Mouse (Mus musculus) spleen, postnatal 14 days (tissue): ENCODE data around the gene 9930104L06Rik.
"Not testable (repeated sequence)": the region's sequence is repeated elsewhere in the genome, so short reads cannot be mapped to it uniquely, and the experiment has no call there.

Source experiments
- DNase-seq, 2 experiments: peaks; one replicate each; pipeline ENCODE4 v3.0.0; 2021 to 2022; ENCODE audit warnings: low spot score in 2 of 2

9930104L06Rik gene

GRCm38 (mm10) chr4:124936613-124937471 is at the start of gene 9930104L06Rik:
9930104L06Rik (plus strand) TSS chr4:124937048.
- peak; percentile 82 to 92 for DNase-seq

- DNase-seq: no peak
Observed at GRCm38 (mm10) chr4:124888702-124889101, 48.1 kb upstream of the 9930104L06Rik start.

- no peak for DNase-seq
Observed at GRCm38 (mm10) chr4:124889935-124890334, 46.9 kb upstream of the 9930104L06Rik start.

GRCm38 (mm10) chr4:124890831-124891230 is 46.0 kb upstream of the 9930104L06Rik start:
- DNase-seq: no peak

- no peak for DNase-seq
Observed at GRCm38 (mm10) chr4:124893769-124894168, 43.1 kb upstream of the 9930104L06Rik start.

GRCm38 (mm10) chr4:124894508-124895428 is 42.1 kb upstream of the 9930104L06Rik start:
- DNase-seq: no peak

- DNase-seq: no peak
Observed at GRCm38 (mm10) chr4:124898428-124898827, 38.4 kb upstream of the 9930104L06Rik start.

- no peak for DNase-seq
Observed at GRCm38 (mm10) chr4:124899906-124900305, 36.9 kb upstream of the 9930104L06Rik start.

- no peak for DNase-seq
Observed at GRCm38 (mm10) chr4:124905417-124905816, 31.4 kb upstream of the 9930104L06Rik start.

- no peak for DNase-seq
Observed at GRCm38 (mm10) chr4:124905971-124906822, 30.7 kb upstream of the 9930104L06Rik start.

- DNase-seq: no peak
Observed at GRCm38 (mm10) chr4:124928102-124928501, 8.7 kb upstream of the 9930104L06Rik start.

GRCm38 (mm10) chr4:124939211-124939610 is 2.4 kb downstream of the 9930104L06Rik start, which contains the start of gene Cdca8:
Cdca8 (minus strand) TSS chr4:124939311.
- DNase-seq: not testable (repeated sequence)

- peak; percentile 59 to 79 for DNase-seq
Observed at GRCm38 (mm10) chr4:124943022-124943421, 6.2 kb downstream of the 9930104L06Rik start.

GRCm38 (mm10) chr4:124943781-124944180 is 6.9 kb downstream of the 9930104L06Rik start:
- no peak for DNase-seq

- DNase-seq: no peak
Observed at GRCm38 (mm10) chr4:124944961-124945360, 8.1 kb downstream of the 9930104L06Rik start.

GRCm38 (mm10) chr4:124949488-124949887 is 12.6 kb downstream of the 9930104L06Rik start:
- DNase-seq: no peak

- DNase-seq: no peak
Observed at GRCm38 (mm10) chr4:124950181-124951035, 13.6 kb downstream of the 9930104L06Rik start.

- DNase-seq: no peak
Observed at GRCm38 (mm10) chr4:124951036-124951433, 14.2 kb downstream of the 9930104L06Rik start.

- DNase-seq: no peak
Observed at GRCm38 (mm10) chr4:124953546-124953945, 16.7 kb downstream of the 9930104L06Rik start.

GRCm38 (mm10) chr4:124957284-124957683 is 20.4 kb downstream of the 9930104L06Rik start:
- DNase-seq: no peak
